Mouse (Mus musculus): ENCODE measurements around the gene Nsmf.

The Nsmf gene

DNA sequence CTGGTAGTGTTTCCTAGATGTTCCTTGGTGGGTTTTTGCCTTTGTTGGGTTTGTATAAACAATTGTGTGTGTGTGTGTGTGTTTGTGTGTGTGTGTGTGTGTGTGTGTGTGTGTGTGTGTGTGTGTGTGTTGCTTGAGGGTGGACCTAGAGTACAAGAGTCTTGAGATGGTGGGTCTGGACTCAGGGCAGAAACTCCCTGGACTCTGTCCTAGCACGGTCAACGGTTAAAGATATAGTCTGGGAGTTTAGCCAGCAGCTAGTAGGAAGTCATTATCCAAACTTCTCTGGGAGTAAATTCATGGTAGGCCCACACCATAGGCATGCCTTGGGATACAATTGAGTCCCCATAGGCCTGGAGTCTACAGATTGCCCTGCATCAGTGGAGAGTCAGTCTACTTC is 33.7 kb downstream of the Nsmf start:
- DNase-seq = peak; percentile 47

DNA sequence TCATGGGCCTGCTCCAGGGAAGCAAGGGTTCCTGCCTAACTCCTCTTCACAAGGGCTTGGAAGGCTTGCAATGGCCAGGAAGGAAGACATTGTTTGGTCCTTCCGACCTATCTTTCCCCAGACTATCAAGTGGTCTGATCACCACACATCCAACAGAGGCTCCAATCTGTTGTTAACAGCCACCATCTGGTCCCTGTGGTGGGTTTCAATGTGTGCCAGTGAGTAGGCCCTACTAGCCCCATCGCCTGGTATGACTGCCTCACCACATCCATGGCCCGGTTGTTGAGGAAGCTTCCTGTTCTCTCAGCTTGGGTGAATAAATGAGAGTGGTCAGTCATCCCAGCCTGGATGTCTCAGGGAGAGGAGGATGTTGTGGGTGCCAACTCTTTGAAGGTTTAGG is 34.5 kb downstream of the Nsmf start:
- no peak for DNase-seq

- DNase-seq = no peak
Observed at GRCm38 (mm10) chr2:25094785-25095108, 40.6 kb downstream of the Nsmf start.

- DNase-seq = no peak
Observed at GRCm38 (mm10) chr2:25095109-25095850, 41.1 kb downstream of the Nsmf start, which contains the start of gene Noxa1. Gene Noxa1 (minus strand): TSS chr2:25095149.

- no peak for DNase-seq
Observed at GRCm38 (mm10) chr2:25098005-25098615, 44.0 kb downstream of the Nsmf start.

DNA sequence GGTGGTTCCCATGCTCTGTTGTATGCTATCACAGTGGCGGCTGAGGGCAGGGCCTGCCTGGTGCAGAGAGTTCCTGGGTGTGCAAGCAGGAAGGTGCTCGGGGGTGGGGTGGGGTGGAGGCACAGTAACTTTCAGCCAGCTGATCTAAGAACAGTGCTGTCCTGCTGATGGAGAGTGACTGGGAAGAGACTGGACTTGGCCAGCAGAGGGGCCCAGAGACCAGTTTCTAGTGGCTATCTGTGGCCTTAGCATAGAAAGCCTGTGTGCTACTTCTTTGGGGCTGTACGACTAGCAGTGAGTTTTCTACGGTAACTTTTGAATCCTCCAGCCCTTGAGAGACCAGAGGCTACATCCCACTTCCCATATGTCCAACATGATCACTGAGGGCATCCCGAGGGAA is 44.8 kb downstream of the Nsmf start:
- peak; percentile 45 for DNase-seq

DNA sequence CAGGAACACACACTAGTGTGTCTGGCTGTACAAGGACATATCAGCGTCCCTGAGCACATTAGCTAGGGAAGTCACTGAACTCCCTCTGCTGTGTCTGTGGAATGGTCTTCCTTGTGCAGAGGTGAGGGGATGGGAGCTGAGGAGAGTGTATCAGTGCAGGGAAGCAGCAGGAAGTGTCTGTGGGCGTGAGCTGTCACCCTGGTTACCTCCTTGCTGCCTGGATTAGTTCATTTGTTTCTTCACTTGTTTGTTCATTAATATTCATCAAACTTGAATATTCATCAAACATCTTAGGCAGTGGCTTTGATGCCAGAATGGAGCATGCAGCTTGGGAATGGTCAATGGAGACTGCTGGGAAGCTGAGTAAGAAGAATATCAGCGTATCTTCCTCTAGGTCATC is 45.5 kb downstream of the Nsmf start:
- DNase-seq = no peak

DNA sequence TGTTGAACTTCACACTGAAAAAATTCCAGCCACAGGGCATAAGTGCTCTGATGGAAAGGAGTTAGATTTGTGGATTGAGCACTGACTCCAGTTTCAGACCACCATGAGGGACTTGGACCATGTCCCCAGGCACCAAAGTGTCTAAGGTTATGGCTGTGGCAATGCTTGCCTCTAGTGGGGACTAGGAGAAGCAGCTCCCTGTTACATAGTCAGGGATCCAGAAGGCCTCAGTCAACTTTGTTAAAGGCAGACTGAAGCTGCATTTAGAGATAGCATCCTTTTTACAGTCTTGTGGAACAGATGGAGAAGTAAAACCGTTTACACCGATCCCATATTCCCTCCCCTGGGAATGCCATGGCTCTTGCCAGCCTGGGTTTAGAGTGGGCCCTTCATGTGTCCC is 50.0 kb downstream of the Nsmf start:
- no peak for DNase-seq

DNA sequence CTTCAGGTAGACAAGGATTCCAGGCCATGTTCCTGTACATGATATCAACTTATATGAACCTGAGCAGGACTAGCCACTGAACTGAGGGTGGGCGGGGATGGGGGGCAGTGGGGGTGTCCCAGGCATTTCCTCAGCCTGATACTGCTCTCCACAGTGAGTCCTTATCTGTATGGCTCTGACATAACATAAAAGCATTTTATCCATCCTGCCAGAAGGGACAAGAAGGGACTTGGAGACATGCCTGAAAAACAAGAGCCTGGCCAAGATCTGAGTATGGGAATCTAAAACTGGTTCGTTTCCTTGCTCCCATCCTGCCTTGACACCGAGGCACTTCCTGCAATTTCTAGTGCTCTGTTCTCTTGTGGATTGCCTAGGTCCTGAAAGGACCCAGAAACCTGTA is 51.9 kb downstream of the Nsmf start:
- no peak for DNase-seq

DNA sequence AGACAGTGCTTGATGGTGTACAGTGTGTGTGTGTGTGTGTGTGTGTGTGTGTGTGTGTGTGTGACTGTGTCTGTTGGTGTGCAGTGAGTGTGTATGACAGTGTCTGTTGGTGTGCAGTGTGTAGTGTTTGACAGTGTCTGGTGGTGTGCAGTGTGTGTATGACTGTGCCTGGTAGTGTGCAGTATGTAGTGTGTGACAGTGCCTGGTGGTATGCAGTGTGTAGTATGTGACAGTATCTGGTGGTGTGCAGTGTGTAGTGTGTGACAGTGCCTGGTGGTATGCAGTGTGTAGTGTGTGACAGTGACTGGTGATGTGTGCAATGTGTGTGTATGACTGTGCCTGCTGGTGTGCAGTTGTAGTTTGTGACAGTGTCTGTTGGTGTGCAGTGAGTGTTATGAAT is 55.3 kb downstream of the Nsmf start:
- no peak for DNase-seq

- peak; percentile 92 for DNase-seq
Observed at GRCm38 (mm10) chr2:25110505-25111183, 56.5 kb downstream of the Nsmf start.

DNA sequence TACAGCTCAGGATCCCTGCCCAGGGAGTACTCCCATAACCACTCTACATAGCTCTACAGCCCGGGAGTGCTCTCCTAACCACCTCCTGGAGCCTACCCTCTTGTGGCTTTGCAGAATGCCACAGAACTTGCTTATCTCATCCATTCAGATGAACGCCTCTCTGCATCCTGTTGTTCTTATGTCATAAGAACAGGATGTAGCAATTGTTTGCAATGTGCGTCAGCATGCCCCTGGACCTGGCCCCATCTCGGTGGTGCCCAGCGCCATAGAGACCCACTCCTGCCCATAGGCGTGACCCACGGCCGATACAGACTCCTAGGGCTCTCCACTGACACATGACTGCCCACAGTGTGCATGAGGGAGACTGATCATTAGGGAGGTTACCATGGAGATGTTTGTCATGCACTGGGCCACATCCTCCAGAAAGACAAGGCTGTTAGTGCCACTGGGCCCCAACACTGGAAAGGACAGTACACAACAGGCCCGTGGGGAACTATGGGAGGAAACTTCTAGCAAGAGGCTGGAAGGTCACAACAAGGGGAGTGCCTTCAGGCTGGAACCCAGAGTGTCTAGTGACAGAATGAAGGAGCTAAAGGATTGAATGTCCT is 57.1 kb downstream of the Nsmf start:
- DNase-seq = peak; percentile 40
